Mouse (Mus musculus) liver, embryonic 13.5 days (tissue): ENCODE measurements at regions not wholly inside any gene's neighbourhood (a gene's known extent, or its start where the extent isn't known, plus 50 kb on each side); places are given as distances from the start of the nearest gene placed in this dataset.
"Not testable (repeated sequence)": the region's sequence is repeated elsewhere in the genome, so short reads cannot be mapped to it uniquely, and the experiment has no call there.

Source experiments
- ATAC-seq: fragments of 200-750 bp; cut with Nextera tagmentation; 2 replicates; pipeline ENCODE4 v1.8.0; 2017; ENCODE audit warnings: low read depth, mild to moderate bottlenecking, moderate number of reproducible peaks, moderate library complexity
- DNase-seq: peaks from one replicate; pipeline ENCODE4 v3.0.0; 2022
- H3K27ac ChIP-seq: fragments of 300-500 bp; sonication (generic); 2 replicates; pipeline ENCODE4 v1.5.1; 2015; ENCODE audit warnings: moderate library complexity, mild to moderate bottlenecking, inconsistent platforms
- H3K27me3 ChIP-seq: fragments of 300-500 bp; sonication (generic); 2 replicates; pipeline ENCODE4 v1.6.1; 2015; ENCODE audit warnings: mild to moderate bottlenecking, inconsistent platforms
- H3K36me3 ChIP-seq: fragments of 300-500 bp; sonication (generic); 2 replicates; pipeline ENCODE4 v1.6.1; 2015; ENCODE audit warnings: mild to moderate bottlenecking, inconsistent platforms
- H3K4me1 ChIP-seq: fragments of 300-500 bp; sonication (generic); replicated peaks from 2 replicates; pipeline ENCODE4 v1.6.1; 2015; ENCODE audit warnings: inconsistent platforms
- H3K4me2 ChIP-seq: fragments of 300-500 bp; sonication (generic); 2 replicates; pipeline ENCODE4 v1.6.1; 2015; ENCODE audit warnings: inconsistent platforms, mild to moderate bottlenecking, moderate library complexity
- H3K4me3 ChIP-seq: fragments of 300-500 bp; sonication (generic); replicated peaks from 2 replicates; pipeline ENCODE4 v1.5.1; 2015; ENCODE audit warnings: mild to moderate bottlenecking, inconsistent platforms
- H3K9ac ChIP-seq: fragments of 300-500 bp; sonication (generic); 2 replicates; pipeline ENCODE4 v1.6.1; 2015; ENCODE audit warnings: mild to moderate bottlenecking, inconsistent platforms
- H3K9me3 ChIP-seq: fragments of 300-500 bp; sonication (generic); replicated peaks from 2 replicates; pipeline ENCODE4 v1.6.1; 2016; ENCODE audit warnings: inconsistent platforms
- WGBS: fragments of 180-500 bp; shearing (Covaris S2); methylation state at CpG from one replicate; pipeline ENCODE4 v1.1.7; 2015; ENCODE audit not compliant: insufficient replicate concordance; 5-methylcytosine and 5-hydroxymethylcytosine counted together

DNA sequence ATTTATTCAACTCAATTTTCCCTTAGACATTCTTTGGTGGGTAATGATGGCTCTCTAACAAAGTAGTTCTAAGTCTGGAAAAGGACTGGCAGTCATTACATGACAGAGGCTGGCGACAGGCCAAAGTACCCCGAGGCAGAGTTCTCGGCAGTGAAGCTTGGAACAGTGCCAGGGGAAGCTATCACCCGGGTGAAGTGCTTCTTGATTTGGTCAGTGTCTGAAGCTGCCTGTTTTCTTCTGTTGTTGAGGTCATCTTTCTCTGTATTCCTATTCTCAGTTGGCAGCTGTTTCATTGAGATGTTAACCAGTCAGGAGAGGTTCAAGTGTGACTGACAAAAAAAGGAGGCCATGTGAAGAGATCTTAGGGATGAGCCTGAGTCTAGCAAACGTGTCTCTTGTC, 276.6 kb downstream of the Cetn3 start:
- H3K4me1 ChIP-seq = no peaks in the 10 kb centered on the region
- ATAC-seq (no peak), DNase-seq (no peak)
- H3K9ac ChIP-seq = no peak overlapping the region
- H3K4me2 ChIP-seq = no peak overlapping the region
- H3K4me3 ChIP-seq = no peak overlapping the region
- H3K36me3 ChIP-seq = no peaks in the 10 kb centered on the region
- H3K27me3 ChIP-seq = no peaks in the 10 kb centered on the region
- no peak overlapping the region for H3K27ac ChIP-seq
- 41% methylated on average over 5 of the region's 5 CpGs for WGBS
- H3K9me3 ChIP-seq = no peaks in the 10 kb centered on the region

DNA sequence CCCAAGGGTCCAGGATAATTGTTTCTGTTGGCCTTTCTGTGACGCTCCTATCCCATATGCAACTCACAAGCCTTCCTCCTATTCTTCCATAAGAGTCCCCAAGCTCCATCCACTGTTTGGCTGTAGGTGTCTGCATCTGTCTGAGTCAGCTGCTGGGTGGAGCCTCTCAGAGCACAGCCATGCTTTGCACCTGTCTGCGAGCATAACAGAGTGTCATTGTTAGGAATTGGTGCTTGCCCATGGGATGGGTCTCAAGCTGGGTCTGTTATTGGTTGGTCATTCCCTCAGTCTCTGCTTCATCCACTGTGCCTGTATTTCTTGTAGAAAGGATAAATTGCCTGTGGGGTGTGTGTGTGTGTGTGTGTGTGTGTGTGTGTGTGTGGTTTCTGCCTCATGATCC, 281.0 kb downstream of the Cetn3 start:
- not testable (repeated sequence) for H3K9ac ChIP-seq, H3K4me1 ChIP-seq, H3K27ac ChIP-seq, H3K27me3 ChIP-seq, H3K4me2 ChIP-seq, H3K36me3 ChIP-seq, H3K9me3 ChIP-seq, DNase-seq, H3K4me3 ChIP-seq, ATAC-seq
- WGBS = 67% methylated on average over 2 of the region's 2 CpGs

DNA sequence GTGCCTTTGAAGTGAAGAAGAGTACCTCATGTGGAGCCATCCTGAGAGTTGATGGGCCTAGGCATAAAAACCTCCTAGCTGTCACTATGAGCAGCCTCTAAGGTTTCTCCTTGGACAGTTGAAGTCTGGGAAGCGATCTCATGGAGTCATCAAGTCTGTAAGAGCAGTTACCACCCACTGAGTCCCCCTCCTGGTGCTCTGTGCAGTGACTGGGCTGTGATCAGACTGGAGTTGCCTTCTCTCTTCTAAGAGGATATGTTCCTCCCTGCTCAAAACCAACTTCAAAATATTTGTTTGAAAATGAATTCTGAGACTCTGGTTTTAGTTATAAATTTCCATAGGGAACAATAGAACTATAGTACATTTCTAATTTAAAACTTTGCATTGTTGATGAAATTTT, 283.3 kb downstream of the Cetn3 start:
- H3K9me3 ChIP-seq = no peaks in the 10 kb centered on the region
- DNase-seq (no peak), ATAC-seq (no peak)
- no peaks in the 10 kb centered on the region for H3K4me1 ChIP-seq
- no peak overlapping the region for H3K4me2 ChIP-seq
- H3K27me3 ChIP-seq = no peaks in the 10 kb centered on the region
- H3K27ac ChIP-seq = no peak overlapping the region
- WGBS = 43% methylated on average over 1 of the region's 1 CpGs
- H3K4me3 ChIP-seq = no peak overlapping the region
- no peak overlapping the region for H3K9ac ChIP-seq
- no peaks in the 10 kb centered on the region for H3K36me3 ChIP-seq

DNA sequence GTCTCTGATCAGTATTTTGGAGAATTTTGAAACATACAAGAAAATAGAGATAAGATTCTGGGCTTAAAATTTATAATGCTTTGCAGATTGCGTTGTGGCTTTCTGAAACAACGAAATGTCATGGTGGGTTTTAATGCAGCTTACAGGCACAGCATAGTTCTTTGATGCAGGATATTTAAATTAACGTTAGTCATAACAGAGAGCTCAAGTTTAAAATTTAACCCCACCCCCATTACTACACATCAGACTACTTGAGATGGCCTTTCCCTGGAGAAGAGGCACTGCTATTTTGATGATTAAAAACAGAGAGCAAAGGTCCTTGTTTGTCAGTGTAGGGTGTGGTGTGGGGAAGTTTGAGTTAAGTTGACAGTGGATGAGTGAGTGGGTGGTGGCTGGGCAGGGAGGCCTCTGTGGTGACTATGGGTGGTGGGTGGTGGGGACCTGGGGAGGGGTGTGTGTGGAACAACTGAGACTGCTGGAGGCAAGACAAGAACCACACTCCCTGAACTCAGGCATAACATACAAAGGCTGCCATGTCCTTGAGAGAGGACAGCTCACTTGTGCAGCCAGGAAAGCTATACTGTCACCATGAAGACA, 283.9 kb downstream of the Cetn3 start:
- WGBS = 64% methylated on average over 3 of the region's 3 CpGs
- Histone ChIP-seq H3K4me2 (no peak overlapping the region), H3K27ac (no peak overlapping the region), H3K4me3 (no peak overlapping the region), H3K9me3 (no peaks in the 10 kb centered on the region), H3K4me1 (no peaks in the 10 kb centered on the region), H3K36me3 (no peaks in the 10 kb centered on the region), H3K9ac (no peak overlapping the region), H3K27me3 (no peaks in the 10 kb centered on the region)
- no peak for DNase-seq
- no peak for ATAC-seq

DNA sequence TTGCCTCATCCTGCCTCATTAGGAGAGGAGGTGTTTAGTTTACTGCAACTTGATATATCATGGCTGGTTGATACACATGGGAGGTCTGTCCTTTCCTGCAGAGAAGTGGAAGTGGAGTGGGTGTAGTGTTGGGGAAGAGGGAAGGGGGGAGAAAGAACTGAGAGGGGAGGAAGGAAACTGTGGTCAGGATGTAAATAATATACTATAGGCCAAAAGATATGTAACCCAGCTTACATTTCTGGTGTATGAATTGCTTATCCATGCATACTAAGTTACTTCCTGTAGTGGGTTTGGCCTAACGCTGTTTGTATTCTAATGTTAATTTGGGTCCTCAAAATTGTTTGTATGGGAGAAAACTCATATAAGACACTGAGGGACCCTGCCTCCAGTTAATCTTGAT, 289.6 kb downstream of the Cetn3 start:
- H3K36me3 ChIP-seq = no peaks in the 10 kb centered on the region
- 62% methylated on average over 1 of the region's 1 CpGs for WGBS
- no peak for ATAC-seq
- H3K9ac ChIP-seq = no peak overlapping the region
- H3K4me3 ChIP-seq = no peak overlapping the region
- no peak overlapping the region for H3K4me2 ChIP-seq
- no peak for DNase-seq
- H3K27me3 ChIP-seq = no peaks in the 10 kb centered on the region
- H3K9me3 ChIP-seq = no peaks in the 10 kb centered on the region
- no peaks in the 10 kb centered on the region for H3K4me1 ChIP-seq
- H3K27ac ChIP-seq = no peak overlapping the region

DNA sequence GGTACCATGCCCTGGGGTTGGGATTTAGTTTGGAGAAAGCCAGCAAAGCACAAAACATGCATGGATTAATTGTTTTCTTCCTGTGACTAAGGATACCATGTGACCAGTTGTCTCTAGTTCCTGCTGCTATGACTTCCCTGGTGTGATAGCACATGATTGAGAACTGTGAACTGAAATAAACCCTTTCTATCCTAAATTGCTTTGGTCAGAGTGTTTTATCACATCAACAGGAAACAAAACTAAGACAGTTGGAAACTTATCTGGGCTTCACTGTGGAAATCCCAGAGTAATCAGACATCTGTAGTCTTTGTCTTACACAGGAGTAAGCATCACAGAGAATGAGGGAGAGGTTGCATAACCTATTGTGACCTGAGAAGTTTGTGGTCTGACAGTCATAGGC, 290.5 kb downstream of the Cetn3 start:
- ATAC-seq (no peak), DNase-seq (no peak)
- H3K27me3 ChIP-seq = no peaks in the 10 kb centered on the region
- H3K4me1 ChIP-seq = no peaks in the 10 kb centered on the region
- H3K4me2 ChIP-seq = no peak overlapping the region
- no peaks in the 10 kb centered on the region for H3K9me3 ChIP-seq
- H3K36me3 ChIP-seq = no peaks in the 10 kb centered on the region
- no peak overlapping the region for H3K9ac ChIP-seq
- H3K27ac ChIP-seq = no peak overlapping the region
- no peak overlapping the region for H3K4me3 ChIP-seq

DNA sequence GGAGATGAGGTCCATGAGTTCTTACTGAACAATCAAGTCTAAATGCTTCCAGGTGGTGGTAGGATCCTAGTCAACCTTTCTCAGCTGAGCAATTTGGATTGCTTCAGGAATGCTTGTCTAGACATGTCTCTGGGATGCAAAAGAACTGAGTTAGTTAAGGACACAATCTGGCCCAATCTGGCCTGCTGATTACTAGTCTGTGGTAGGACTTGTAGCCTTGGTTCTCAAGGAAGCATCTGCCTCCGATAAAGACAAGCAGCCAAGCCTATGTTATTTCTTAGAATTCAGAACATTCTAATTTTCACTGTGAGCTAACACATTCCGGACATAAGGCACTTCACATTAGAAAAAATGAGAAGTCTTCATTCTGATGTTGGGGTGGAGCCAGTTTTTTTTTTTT, 298.5 kb downstream of the Cetn3 start:
- Histone ChIP-seq H3K9ac (no peak overlapping the region), H3K4me3 (no peak overlapping the region), H3K4me1 (no peaks in the 10 kb centered on the region), H3K27ac (no peak overlapping the region), H3K36me3 (no peaks in the 10 kb centered on the region), H3K27me3 (no peaks in the 10 kb centered on the region), H3K9me3 (no peaks in the 10 kb centered on the region), H3K4me2 (no peak overlapping the region)
- DNase-seq (no peak), ATAC-seq (no peak)
- 54% methylated on average over 2 of the region's 2 CpGs for WGBS

DNA sequence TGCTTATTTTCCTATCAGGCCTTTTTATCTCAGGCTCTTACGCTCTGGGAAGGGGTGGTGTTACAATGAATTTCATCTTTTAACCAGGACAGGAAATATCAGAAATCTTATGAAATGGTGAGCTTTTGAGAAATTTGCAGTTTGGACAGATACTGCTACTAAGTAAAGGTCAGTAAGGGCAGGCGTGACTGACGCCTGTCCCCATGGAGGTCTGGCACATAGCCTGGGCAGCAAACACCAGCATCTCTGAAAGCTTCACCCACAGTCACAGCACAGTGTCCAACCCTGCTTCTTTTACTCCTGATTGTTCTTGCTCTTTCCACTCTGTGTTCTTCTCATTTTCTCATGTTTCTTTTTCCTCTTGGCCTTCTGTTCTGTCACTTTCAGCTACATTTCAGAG, 304.8 kb downstream of the Cetn3 start:
- no peak overlapping the region for H3K4me3 ChIP-seq
- H3K4me1 ChIP-seq = no peaks in the 10 kb centered on the region
- ATAC-seq (no peak), DNase-seq (no peak)
- H3K27me3 ChIP-seq = no peaks in the 10 kb centered on the region
- no peak overlapping the region for H3K4me2 ChIP-seq
- H3K27ac ChIP-seq = no peak overlapping the region
- H3K36me3 ChIP-seq = no peaks in the 10 kb centered on the region
- no peak overlapping the region for H3K9ac ChIP-seq
- H3K9me3 ChIP-seq = no peaks in the 10 kb centered on the region
- WGBS = 58% methylated on average over 3 of the region's 3 CpGs

DNA sequence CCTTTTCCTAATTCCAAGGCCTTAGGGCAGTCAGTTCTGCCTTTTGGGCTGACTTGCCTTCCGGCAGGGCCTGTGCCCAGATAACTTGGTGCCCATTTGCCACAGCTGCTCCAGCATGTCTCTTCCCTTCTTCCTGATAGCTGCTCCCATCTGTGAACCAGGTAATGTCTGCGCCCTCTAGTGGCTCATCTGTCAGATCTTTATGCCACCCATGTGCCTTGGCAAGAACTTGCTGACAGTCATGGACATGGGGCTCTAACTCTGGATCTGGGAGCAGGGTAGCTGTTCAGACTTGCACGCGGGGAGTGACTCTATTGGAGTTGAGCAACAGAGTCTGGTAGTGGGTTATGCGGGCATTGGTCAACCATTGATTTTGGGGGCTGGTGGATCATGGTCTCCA, 309.3 kb downstream of the Cetn3 start:
- no peak for ATAC-seq
- no peak overlapping the region for H3K9ac ChIP-seq
- WGBS = 67% methylated on average over 5 of the region's 5 CpGs

DNA sequence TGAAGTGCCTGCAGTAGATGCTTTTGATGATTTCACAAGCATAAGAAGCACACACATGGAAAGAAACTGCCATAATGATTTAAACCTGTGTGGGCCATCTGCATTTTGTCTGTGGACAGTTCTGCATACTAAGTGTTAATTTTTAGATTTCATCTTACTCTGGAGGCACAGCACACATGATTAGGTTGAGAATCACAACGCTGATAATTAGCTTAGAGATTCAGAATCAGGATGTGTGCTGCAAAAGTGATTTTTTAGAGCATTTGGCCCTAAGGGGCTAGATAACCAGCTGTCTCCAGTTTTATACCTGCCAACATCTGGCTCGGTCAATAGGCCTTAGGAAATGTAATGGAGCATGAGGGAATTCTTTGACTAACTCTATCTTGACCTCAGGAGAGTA, 323.2 kb downstream of the Cetn3 start:
- Histone ChIP-seq H3K36me3 (no peaks in the 10 kb centered on the region), H3K4me2 (no peak overlapping the region), H3K9ac (no peak overlapping the region), H3K27me3 (no peaks in the 10 kb centered on the region), H3K4me1 (no peaks in the 10 kb centered on the region), H3K9me3 (no peaks in the 10 kb centered on the region), H3K4me3 (no peak overlapping the region), H3K27ac (no peak overlapping the region)
- DNase-seq (no peak), ATAC-seq (no peak)
- 46% methylated on average over 2 of the region's 2 CpGs for WGBS

More for the DNA sequence above, 309.3 kb downstream of the Cetn3 start:
- no peak overlapping the region for H3K27ac ChIP-seq
- no peak for DNase-seq
- no peaks in the 10 kb centered on the region for H3K36me3 ChIP-seq
- H3K9me3 ChIP-seq = no peaks in the 10 kb centered on the region
- H3K27me3 ChIP-seq = no peaks in the 10 kb centered on the region
- H3K4me1 ChIP-seq = no peaks in the 10 kb centered on the region
- no peak overlapping the region for H3K4me3 ChIP-seq
- H3K4me2 ChIP-seq = no peak overlapping the region

DNA sequence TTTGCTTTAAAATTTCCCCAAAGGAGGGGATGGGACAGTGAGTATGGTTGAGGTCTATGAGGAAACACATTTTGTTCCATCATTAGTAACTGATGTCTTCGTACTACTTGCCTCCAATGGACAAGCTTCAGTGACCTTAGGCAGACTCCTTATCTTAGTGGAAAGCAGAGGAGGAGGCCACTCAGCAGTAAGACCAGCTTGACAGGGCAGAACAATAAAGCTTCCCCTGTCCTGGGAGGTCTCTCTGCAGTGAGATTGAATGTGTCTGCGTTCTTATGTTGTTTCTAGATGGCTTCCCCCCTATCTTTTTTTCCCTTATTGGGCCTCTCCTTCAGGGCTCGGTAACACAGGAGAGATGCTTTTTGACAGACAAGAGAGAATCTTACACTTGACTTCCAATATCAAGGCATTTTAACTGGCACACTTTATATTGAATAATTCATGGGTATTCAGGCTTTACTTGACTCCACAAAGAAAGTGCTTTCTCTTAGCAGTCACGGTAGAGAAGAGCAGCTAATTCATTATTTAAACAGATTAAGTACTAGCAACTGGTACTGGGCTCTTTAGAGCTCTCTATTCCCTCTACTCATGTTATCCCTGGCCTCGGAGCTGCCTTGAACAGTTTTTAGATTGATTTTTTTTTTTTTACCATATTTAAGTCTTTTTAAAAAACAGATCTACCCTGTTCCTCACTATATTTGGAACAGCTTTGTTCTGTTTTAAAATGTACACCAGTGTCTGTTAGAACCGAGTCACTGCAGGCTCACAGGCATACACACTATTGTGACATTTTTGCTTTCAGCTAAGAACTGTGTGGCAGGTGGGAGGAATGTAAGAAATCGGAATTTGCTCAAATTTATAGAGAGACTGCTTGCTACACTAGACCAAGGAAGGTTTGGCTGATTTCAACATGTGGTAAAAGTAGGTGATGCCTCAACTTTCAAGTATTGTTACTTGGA, 347.2 kb downstream of the Cetn3 start:
- no peak overlapping the region for H3K27ac ChIP-seq
- H3K4me1 ChIP-seq = no peaks in the 10 kb centered on the region
- WGBS = 43% methylated on average over 7 of the region's 7 CpGs
- no peak overlapping the region for H3K4me3 ChIP-seq
- H3K9me3 ChIP-seq = no peaks in the 10 kb centered on the region
- H3K36me3 ChIP-seq = no peaks in the 10 kb centered on the region
- no peak for DNase-seq
- ATAC-seq = no peak
- no peak overlapping the region for H3K4me2 ChIP-seq
- no peak overlapping the region for H3K9ac ChIP-seq
- no peaks in the 10 kb centered on the region for H3K27me3 ChIP-seq
